Mouse (Mus musculus): ENCODE results near the gene Cuedc1.

Cuedc1 gene

DNA sequence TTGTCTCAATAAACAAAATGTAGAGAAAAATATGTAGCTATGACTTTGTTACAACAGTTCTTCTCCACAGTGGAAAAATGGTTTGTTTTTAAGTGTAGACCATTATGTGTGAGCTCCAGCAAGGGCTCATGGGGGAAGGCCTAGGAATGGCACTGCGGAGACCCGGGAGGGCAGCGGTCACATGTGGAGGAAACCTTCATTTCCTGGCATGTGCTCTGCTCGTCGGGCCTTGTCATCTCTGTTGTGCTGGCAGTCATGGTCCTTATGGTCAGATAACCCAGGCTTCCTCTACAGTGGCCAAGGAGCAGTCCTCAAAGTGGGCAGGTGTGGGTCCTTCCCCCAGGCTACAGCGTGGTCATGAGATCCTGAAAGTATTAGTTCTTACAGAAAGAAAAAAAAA is 14.2 kb upstream of the Cuedc1 start:
- DNase-seq (ENCODE audit: low read depth, low spot score) = no peak

DNA sequence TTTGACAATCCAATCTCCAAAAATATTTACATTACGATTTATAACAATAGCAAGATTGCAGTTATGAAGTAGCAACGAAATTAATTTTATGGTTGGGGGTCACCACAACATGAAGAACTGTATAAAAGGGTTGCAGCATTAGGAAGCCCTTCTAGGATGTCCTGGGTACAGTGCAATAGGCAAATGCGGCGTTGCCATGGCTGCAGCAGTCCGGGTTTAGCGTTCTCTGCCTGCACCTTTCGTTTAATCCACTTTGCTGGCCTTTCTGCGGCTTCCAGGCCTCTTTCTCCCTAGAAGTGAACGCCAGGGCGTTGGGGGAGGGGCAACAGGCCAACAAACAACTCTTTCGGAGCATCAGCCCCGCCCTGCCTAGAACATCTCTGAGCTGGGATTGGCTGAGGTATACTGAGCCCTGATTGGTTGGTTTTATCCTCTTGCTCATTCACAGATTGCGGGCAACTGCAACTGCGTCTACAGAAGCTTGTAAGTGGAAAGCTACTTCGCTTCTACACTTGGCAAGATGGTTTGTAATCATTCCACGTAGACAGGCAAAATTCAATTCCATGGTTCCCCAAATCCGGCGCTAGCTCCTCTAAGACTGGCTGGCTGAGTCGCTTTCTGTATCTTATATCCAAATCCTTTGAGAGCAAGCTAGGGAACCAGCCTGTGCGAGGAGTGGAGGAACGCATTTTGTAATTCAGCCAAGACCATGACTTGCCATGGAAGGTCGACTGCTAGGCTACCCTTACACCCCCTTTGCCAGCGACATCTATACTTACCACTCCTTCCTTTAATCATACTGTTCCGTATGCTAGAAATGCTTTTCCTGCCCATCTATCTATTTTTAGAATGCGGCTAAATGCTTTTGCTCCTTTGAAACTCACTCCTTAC is 10.9 kb upstream of the Cuedc1 start:
- DNase-seq (ENCODE audit: low read depth, low spot score) = peak; percentile 97

DNA sequence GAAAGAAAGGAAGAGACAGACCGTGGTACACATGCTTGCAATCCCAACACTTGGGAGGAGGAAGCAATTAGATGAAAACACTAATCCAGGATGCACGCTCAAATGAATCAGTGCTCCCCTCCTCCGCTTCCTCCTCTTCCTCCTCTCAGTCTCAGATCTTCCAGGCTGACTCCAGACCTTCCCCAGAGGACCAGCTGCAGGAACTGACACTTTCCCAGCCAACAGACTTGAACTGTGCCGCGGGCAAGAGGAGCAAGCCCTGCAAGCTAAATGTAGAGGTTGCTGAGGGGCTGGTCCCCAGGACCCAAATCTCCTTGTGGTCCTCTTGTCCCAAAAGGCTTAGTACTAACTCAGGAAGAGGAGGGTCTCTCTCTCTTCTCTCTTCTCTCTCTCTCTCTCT is 8.7 kb upstream of the Cuedc1 start:
- no peak for DNase-seq (ENCODE audit: low read depth, low spot score)

- no peak for DNase-seq (ENCODE audit: low read depth, low spot score)
Measured at GRCm38 (mm10) chr11:88090293-88090692, 7.6 kb upstream of the Cuedc1 start.

- DNase-seq (ENCODE audit: low read depth, low spot score) = no peak
Measured at GRCm38 (mm10) chr11:88091949-88092348, 5.9 kb upstream of the Cuedc1 start.

GRCm38 (mm10) chr11:88097173-88097572 is 685 bp upstream of the Cuedc1 start:
- DNase-seq (ENCODE audit: low read depth, low spot score) = no peak

DNA sequence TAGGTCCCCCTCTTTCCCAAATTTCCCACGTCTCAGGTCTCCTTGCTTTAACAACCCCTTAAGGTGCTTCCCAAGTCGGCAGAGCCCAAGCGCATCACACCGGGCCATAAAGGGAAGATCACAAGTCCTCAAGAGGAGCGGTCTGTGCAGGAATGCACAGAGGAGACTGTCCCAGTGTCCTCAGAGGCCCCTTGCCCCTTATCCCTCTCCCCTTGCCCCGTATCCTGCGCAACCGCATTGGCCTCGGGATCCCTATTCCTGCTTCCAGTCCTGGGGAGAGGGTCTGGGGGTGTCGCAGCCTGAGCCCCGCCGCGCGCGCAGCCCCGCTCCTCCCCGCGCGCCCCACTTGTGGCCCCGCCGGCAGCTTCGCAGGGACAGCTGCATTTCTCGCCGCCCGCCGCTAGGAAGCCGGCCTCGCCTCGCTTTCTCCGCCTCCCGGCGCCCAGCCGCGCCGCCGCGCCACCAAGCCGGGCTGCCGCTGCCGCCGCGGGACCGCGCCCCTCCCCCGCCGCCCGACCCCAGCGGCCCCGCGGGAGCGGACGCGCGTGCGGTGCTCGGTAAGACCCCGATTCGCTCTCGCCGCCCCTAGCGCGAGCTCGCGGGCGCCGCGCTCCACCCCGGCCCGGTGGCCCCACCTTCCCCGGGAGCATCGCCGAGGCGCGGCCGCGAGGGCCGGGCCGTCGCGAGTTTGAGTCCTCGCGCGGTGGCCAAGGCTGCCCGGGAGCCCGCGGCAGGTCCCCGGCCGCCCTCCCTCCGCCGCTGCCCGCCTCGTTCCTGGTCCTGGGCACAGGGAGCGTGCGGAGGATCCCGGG is 1.1 kb downstream of the Cuedc1 start:
- DNase-seq (ENCODE audit: low read depth, low spot score) = peak; percentile 47

DNA sequence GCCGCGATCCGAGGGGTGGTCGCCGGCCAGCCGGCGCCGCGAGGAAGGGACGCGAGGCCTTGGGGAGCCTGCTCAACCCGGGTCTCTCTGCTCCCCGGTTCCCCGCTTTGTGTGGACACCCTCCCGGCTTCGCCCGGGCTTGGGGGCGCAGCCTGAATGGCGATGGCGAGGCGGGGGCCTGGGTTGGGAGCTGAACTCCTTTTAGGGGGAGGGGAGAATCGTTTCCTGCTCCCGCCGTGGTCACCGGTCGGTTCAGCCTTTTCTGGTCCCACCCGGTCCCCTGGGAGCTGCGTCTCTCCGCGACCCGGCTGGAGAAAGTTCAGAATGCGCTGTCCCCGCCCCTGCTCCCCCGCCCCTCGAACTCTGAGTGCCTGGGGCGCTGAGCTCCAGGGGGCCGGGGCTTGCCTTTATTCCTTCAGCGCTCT is 1.8 kb downstream of the Cuedc1 start:
- DNase-seq (ENCODE audit: low read depth, low spot score) = peak; percentile 73

GRCm38 (mm10) chr11:88100170-88100569 is 2.3 kb downstream of the Cuedc1 start:
- DNase-seq (ENCODE audit: low read depth, low spot score) = no peak

GRCm38 (mm10) chr11:88103214-88103941 is 5.5 kb downstream of the Cuedc1 start:
- no peak for DNase-seq (ENCODE audit: low read depth, low spot score)

DNA sequence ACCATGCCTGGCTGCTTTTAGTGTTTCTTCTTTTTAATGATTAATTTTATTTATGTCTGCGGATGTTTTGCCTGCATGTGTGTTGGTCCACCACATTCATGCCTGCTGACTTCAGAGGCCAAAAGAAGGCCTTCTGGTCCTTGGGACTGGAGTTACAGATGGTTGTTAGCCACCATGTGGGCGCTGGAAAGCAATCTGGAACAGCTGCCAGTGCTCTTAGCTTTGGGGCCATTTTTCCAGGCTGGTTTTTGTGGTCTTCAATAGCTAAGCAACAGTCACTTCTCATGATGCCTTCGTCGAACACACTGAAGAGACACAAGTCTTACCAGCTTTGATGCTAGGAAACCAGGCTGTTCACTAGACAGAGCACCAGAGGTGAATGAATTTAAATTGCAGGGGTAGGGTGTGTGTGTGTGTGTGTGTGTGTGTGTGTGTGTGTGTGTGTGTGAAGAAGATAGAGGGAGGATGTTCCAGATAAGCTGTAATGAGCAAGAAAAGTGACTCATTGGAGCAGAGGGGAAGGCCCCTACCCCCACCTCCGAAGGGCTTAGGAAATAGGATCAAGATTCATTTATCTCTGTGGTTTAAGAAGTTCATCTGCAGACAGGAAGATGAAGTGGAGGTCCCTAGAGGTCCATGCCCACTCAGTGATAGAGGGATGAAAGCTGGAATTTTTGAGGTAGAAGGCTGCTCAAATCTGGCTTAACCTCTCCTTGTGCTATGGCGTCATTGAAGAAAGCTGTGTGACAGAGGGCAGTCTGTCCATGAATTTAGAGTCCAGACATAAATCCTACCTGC is 7.8 kb downstream of the Cuedc1 start:
- DNase-seq (ENCODE audit: low read depth, low spot score) = no peak

DNA sequence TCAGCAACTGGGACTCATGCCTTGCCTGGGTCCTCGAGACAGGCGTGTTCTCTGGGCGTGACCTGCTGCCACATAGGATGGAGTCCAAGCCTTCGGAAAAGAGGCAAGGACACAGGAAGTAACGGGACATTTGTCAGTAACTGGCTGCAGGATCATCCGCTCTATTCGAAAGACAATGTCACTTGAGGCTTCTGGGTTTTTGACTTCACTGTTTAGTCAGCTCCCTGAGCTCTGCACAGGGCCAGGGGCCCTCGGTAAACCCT is 8.4 kb downstream of the Cuedc1 start:
- no peak for DNase-seq (ENCODE audit: low read depth, low spot score)

DNA sequence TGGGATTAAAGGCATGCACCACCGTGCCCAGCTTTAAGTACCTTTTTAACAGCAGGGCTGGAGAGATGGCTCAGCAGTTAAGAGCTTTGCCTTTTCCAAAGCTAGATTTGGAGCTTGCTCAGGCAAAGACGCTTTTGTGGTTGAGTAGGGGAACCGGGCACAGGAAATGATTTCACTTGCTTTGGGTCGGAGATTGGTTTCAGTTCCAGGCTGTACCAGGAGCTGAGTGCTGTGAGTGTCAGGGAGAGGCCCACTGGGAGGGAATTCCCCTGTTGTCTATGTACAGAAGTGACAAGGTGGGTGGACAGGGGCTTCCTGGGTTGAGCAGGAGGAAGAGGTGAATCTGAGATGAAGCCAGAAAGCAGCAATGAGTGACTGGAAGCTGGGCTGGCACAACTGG is 9.5 kb downstream of the Cuedc1 start:
- DNase-seq (ENCODE audit: low read depth, low spot score) = no peak

DNA sequence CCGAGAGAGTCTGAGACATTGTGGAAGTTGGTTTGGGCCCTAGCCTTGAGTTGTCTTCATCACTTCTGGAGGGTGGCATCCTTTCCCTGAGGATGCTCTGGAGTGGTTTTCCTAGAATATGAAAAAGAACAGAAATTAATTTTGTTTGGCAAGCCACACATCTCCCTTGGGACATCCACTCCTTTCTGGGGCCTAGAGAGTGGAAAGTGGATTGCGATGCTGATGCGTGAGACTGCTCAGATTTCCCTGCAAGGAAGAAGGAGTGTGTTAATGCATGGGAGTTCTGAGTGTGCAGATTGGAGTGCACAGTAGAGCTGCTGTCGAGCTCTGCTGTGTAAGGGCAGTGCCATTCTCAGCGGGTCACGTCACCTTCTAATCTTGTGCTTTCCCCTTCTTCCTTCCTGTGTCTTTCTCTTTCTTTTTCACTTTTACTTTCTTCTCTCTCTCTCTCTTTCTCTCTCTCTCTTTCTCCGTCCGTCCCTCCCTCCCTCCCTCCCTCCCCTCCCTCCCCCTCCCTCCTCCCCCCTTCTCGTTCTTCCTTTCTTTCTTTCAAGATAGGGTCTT is 12.3 kb downstream of the Cuedc1 start:
- no peak for DNase-seq (ENCODE audit: low read depth, low spot score)

DNA sequence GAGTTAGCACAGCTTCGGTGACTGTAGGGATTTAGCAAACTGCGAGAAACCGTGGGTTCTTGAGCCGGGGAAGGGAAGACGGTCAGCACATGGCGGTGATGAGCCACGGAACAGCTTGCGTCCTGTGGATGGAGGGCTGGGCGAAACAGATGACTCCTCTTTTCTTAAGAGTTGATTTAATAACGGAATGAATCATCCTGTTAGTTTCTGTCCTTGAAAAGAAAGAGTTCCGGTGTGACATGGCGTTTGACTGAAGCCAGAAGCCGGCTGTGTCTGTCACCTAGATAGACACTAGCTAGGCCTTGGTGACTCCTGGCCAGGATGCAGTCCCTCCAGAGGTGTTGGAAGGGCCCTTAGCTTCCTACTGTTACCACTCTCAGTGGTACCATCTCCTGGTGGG is 14.2 kb downstream of the Cuedc1 start:
- DNase-seq (ENCODE audit: low read depth, low spot score) = no peak

DNA sequence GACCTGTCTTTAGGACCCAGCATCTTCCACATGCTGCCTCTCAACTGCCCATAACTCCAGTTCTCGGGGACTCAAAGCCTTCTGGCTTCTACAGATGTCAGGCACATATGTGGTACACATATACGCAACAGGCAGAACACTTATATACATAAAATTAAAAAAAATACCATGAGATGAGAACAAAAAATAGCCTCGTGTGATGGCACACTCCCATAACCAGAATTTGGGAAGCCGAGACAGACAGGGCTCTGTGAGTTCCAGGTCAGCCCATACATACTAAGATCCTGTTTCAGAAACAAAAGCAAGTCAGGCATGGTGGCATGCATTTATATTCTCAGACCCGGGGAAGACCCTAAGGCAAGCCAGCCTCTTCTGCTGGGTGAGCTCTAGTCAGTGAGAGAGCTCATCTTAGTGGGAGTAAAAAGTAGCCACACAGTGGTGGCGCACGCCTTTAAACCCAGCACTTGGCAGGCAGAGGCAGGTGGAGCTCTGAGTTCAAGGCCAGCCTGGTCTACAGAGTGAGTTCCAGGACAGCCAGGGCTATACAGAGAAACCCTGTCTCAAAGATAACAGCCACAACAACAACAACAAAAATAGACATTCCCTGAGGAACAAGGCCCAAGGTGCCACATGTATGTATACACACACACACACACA is 14.9 kb downstream of the Cuedc1 start:
- no peak for DNase-seq (ENCODE audit: low read depth, low spot score)

DNA sequence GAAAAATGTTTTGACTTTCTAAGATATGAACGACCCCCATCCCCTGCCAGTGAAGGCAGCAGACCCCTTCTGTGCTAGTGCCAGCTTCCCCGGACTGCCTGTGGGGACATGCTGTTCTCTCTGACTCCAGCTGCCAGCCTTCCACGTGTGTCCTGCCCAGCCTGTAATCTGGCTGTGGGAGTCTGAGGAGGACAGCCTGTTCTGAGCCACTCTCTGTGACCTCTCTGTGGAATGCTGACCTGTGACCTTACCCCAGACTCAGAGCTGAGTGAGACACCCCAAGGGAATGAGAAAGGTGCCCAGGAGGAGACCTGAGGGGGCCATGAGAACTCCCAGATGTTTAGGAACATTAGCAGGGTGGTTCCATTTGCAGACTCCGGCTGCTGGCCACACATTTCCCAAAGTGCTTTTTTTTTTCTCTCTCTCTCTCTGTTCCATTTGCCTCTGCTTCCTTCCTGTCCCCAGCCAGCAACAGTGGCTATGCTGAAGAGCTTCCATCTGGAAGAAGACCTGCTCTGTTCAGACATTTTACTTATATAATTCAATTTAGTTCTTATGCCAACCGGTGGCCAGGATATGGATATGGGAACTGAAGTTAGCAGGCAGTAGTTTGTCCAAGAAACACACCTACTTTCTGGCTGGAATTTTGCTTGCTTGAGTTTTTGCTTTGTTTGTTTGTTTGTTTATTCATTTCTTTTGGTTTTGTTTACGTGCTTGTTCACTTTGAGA is 15.8 kb downstream of the Cuedc1 start:
- no peak for DNase-seq (ENCODE audit: low read depth, low spot score)

GRCm38 (mm10) chr11:88114871-88115301 is 17.0 kb downstream of the Cuedc1 start:
- DNase-seq (ENCODE audit: low read depth, low spot score) = no peak

GRCm38 (mm10) chr11:88116568-88116967 is 18.7 kb downstream of the Cuedc1 start:
- DNase-seq (ENCODE audit: low read depth, low spot score) = no peak

Data from ES-CJ7 (cell line).